Mouse (Mus musculus): Measurements from ENCODE around the gene Bhmt2. TPM values are rescaled to one million over a fixed set of nuclear protein-coding genes. Genes with fewer than 3 reads are reported as not detected.

The Bhmt2 gene
- polyA plus RNA-seq, 1 experiment from 2014 or later = 0.20 TPM

DNA sequence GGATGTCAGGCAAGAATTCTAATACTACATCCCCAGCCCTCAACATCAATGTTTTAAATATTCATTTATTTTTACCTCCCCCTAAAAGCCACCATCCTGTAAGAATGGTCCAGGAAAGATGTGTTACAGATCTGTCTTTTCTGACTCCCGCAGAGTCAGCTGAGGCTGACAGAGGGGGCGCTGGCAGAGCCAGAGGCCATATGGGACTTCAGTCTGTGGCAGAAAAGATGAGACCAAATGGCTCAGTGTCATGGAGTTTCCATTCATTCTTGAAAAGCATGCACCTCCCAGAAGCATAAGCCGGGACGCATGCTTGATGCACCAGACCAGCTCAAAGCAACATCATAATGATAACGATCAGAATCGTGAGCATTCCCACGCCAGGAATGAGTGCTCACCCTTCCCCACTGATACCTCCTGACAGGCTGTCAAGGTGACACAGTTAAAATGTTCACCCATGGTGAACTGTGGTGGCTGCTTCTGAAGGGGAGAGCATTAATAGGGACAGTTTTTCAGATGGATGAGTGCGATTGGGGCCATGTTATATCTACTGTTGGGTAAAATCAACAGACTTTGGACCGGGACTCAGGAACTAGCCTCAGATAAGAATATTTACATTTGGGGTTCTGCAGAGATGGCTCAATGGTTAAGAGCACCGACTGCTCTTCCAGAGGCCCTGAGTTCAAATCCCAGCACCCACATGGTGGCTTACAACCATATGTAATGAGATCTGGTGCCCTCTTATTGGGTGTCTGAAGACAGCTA, 43.0 kb downstream of the Bhmt2 start:
- Histone ChIP-seq H3K4me2 (ENCODE audit: low read depth, low read length) (no peak overlapping the region), H3K9ac (ENCODE audit: low read length) (no peak overlapping the region), H3K4me1 (ENCODE audit: control insufficient read depth, insufficient read depth, low read length) (no peaks in the 10 kb centered on the region), H3K9me3 (replicated peaks; ENCODE audit: control insufficient read depth, low read length) (no peaks in the 10 kb centered on the region), H3K4me3 (ENCODE audit: low read length) (no peak overlapping the region), H3K27ac (ENCODE audit: low read length) (no peak overlapping the region), H3K36me3 (ENCODE audit: control insufficient read depth, insufficient read depth) (no peaks in the 10 kb centered on the region), H3K27me3 (ENCODE audit: control insufficient read depth, insufficient read depth, low read length) (no peaks in the 10 kb centered on the region)
- no peak for ATAC-seq (replicated peaks; ENCODE audit: extremely low read depth, insufficient read depth, low FRiP score)
- 68% methylated on average over 10 of the region's 10 CpGs for WGBS

DNA sequence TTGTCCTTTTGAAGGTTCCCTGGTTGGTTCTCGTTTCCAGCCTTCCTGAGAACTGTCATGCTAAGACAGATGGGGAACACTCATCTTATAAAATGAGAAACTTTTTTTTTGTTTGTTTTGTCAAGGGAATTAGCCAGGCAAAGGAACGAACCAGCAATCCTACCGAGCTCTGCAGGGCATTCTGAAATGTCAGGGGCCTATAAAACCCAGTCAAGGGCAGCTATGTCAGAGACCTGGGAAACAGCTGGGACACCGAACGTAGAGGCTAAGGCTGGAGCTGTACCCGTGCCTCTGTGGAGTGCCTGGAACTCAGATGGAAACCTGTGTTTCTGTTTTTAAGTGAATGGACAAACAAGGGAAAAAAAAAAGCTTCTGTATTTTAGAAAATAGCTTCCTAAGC, 45.2 kb downstream of the Bhmt2 start:
- Histone ChIP-seq H3K4me2 (ENCODE audit: low read depth, low read length) (no peak overlapping the region), H3K27ac (ENCODE audit: low read length) (no peak overlapping the region), H3K27me3 (ENCODE audit: control insufficient read depth, insufficient read depth, low read length) (no peaks in the 10 kb centered on the region), H3K4me1 (ENCODE audit: control insufficient read depth, insufficient read depth, low read length) (no peaks in the 10 kb centered on the region), H3K9ac (ENCODE audit: low read length) (no peak overlapping the region), H3K36me3 (ENCODE audit: control insufficient read depth, insufficient read depth) (no peaks in the 10 kb centered on the region), H3K4me3 (ENCODE audit: low read length) (no peak overlapping the region), H3K9me3 (replicated peaks; ENCODE audit: control insufficient read depth, low read length) (no peaks in the 10 kb centered on the region)
- WGBS = 46% methylated on average over 6 of the region's 6 CpGs
- no peak for ATAC-seq (replicated peaks; ENCODE audit: extremely low read depth, insufficient read depth, low FRiP score)

DNA sequence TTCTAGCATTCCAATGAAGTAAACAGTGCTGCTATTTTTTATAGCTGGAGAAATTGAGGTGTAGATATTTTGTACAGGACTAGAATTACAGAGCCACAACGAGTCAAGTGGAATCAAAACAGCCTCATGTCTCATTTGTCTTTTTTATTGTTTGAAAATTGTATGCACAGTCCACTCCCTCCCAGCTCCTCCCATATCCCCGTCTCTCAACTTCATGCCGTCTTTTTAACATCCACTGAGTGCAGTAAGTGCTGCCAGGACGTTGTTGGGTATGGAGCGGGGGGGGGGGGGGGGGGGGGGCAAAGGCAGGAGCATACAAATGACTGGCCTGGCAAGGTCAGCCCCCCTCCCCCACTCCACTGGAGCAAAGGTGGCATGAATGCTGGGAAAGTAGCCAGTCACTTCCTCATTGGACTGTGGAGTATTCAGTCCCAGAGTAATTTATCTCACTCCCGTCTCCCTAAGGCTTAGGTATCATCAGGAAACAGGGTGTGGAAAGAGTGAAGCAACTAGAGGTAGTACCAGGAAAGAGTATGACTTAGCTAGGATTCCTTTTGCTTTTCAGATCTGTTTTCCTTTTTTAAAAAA, 59.6 kb downstream of the Bhmt2 start:
- no peak for ATAC-seq (replicated peaks; ENCODE audit: extremely low read depth, insufficient read depth, low FRiP score)
- peaks cover 3% of the 10 kb centered on the region; the same call in 1 of the 2 replicates for H3K9me3 ChIP-seq (replicated peaks; ENCODE audit: control insufficient read depth, low read length)
- H3K4me3 ChIP-seq (ENCODE audit: low read length) = no peak overlapping the region
- H3K4me1 ChIP-seq (ENCODE audit: control insufficient read depth, insufficient read depth, low read length) = peaks cover 3% of the 10 kb centered on the region
- no peaks in the 10 kb centered on the region for H3K27me3 ChIP-seq (ENCODE audit: control insufficient read depth, insufficient read depth, low read length)
- WGBS = 32% methylated on average over 6 of the region's 6 CpGs
- H3K27ac ChIP-seq (ENCODE audit: low read length) = no peak overlapping the region
- H3K9ac ChIP-seq (ENCODE audit: low read length) = no peak overlapping the region
- no peaks in the 10 kb centered on the region for H3K36me3 ChIP-seq (ENCODE audit: control insufficient read depth, insufficient read depth)
- no peak overlapping the region for H3K4me2 ChIP-seq (ENCODE audit: low read depth, low read length)

DNA sequence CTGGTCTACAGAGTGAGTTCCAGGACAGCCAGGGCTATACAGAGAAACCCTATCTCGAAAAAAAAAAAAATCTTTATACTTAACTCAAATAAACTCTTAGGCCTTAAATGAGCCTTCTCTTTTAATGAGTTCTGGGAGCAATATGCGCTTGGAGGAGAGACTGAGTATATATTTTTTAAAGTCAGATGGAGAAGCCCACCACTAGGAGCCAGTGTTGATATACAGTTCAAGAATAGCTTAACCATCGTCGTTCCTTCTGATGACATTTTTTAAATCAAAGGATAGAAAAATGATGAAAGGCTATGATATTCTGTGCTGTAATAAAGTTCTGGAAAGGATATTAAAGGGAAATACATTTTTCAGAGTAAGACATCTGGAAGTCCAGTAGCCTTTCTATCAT, 60.3 kb downstream of the Bhmt2 start:
- Histone ChIP-seq H3K36me3 (ENCODE audit: control insufficient read depth, insufficient read depth) (no peaks in the 10 kb centered on the region), H3K4me2 (ENCODE audit: low read depth, low read length) (no peak overlapping the region), H3K27me3 (ENCODE audit: control insufficient read depth, insufficient read depth, low read length) (no peaks in the 10 kb centered on the region), H3K9me3 (replicated peaks; ENCODE audit: control insufficient read depth, low read length) (peaks cover 3% of the 10 kb centered on the region; the same call in 1 of the 2 replicates), H3K27ac (ENCODE audit: low read length) (no peak overlapping the region), H3K4me3 (ENCODE audit: low read length) (no peak overlapping the region), H3K9ac (ENCODE audit: low read length) (no peak overlapping the region), H3K4me1 (ENCODE audit: control insufficient read depth, insufficient read depth, low read length) (peaks cover 3% of the 10 kb centered on the region)
- WGBS = 60% methylated on average over 4 of the region's 4 CpGs
- no peak for ATAC-seq (replicated peaks; ENCODE audit: extremely low read depth, insufficient read depth, low FRiP score)

DNA sequence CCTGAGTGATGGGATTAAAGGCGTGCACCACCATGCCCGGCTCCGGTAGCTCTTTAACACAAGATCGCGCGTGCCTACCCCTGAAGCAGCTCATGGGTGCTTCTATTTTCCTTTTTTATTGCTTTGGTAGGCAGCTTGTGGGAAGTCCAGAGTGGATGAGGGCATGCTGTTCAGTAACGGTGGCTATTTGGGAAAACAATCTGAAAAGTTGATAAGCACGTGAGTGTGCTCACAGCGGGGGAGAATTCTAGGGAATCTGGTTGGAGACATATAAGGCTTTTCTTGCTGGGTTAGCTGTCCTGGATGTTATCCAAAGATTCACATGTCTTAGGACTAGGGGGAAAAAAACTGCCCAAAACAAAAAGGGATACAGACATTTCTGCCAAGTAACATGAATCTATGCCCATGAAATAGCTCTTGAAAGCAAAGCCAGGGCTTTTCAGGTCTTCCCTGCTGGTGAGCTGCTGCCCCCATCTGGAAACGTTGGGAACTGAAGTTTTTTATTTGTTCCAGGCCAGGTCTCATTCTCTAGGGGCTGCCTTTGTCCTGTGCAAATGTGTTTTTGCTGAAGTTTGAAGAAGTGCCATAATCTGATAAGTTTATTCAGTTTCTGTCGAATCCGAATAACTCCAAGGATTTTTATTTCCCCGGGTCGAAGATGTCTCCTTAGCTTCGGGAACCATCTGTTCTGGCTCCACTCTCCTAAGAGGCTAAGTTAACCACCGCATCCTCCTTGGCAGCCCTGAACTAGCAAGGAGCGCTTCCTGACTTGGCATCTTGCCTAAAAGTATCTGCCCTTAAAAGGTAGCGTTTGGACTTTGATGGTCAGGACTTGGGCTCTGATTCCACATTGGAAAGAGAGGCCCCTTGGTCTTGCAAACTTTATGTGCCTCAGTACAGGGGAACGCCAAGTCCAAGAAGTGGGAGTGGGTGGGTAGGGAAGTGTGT, 61.2 kb downstream of the Bhmt2 start:
- Histone ChIP-seq H3K9me3 (replicated peaks; ENCODE audit: control insufficient read depth, low read length) (peaks cover 3% of the 10 kb centered on the region; the same call in 1 of the 2 replicates), H3K4me3 (ENCODE audit: low read length) (peak overlapping the region; percentile 1; the same call in 1 of the 2 replicates), H3K36me3 (ENCODE audit: control insufficient read depth, insufficient read depth) (no peaks in the 10 kb centered on the region), H3K9ac (ENCODE audit: low read length) (no peak overlapping the region), H3K4me1 (ENCODE audit: control insufficient read depth, insufficient read depth, low read length) (peaks cover 3% of the 10 kb centered on the region), H3K27me3 (ENCODE audit: control insufficient read depth, insufficient read depth, low read length) (no peaks in the 10 kb centered on the region), H3K4me2 (ENCODE audit: low read depth, low read length) (peak overlapping the region; percentile 40), H3K27ac (ENCODE audit: low read length) (no peak overlapping the region)
- ATAC-seq (replicated peaks; ENCODE audit: extremely low read depth, insufficient read depth, low FRiP score) = peak; percentile 69
- 45% methylated on average over 19 of the region's 19 CpGs for WGBS

DNA sequence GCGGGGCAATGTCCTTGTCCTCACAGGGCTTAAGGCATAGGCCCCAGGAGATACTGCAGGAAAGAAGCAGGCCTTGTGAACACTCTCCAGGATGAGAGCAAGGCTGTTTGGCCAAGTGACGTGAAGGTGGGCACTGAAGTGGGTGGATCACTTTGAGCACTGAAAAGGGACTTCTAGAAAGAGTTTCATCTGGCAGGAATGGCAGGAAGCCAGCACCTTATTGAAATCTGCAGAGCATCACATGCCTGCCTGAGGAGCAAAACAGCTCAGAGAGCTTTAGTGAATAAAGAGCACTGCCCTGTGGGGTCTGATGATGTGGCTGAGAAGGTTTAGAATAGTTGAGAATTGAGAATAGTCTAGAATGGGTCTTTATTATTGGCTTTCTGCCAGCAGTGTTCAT, 65.6 kb downstream of the Bhmt2 start:
- Histone ChIP-seq H3K27me3 (ENCODE audit: control insufficient read depth, insufficient read depth, low read length) (no peaks in the 10 kb centered on the region), H3K27ac (ENCODE audit: low read length) (no peak overlapping the region), H3K4me2 (ENCODE audit: low read depth, low read length) (no peak overlapping the region), H3K9me3 (replicated peaks; ENCODE audit: control insufficient read depth, low read length) (no peaks in the 10 kb centered on the region), H3K36me3 (ENCODE audit: control insufficient read depth, insufficient read depth) (no peaks in the 10 kb centered on the region), H3K4me3 (ENCODE audit: low read length) (no peak overlapping the region), H3K9ac (ENCODE audit: low read length) (no peak overlapping the region), H3K4me1 (ENCODE audit: control insufficient read depth, insufficient read depth, low read length) (peaks cover 6% of the 10 kb centered on the region)
- 68% methylated on average over 2 of the region's 2 CpGs for WGBS
- no peak for ATAC-seq (replicated peaks; ENCODE audit: extremely low read depth, insufficient read depth, low FRiP score)

DNA sequence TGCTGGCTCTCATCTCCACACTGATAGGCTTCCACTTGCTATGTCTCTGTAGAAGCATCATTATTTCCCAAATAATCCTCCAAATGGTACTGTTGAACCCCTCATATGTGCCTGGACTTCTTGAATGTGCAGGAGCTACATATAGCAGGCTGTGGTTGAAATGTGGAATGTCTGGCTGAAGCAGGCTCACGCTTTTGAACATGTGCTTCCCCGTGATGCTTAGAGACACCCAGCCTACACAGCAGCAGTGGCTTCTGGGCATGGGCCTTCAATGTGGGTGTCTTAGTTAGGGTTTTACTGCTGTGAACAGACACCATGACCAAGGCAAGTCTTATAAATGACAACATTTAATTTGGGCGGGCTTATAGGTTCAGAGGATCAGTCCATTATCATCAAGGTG, 66.4 kb downstream of the Bhmt2 start:
- no peak overlapping the region for H3K4me2 ChIP-seq (ENCODE audit: low read depth, low read length)
- peaks cover 5% of the 10 kb centered on the region for H3K4me1 ChIP-seq (ENCODE audit: control insufficient read depth, insufficient read depth, low read length)
- H3K9me3 ChIP-seq (replicated peaks; ENCODE audit: control insufficient read depth, low read length) = no peaks in the 10 kb centered on the region
- H3K9ac ChIP-seq (ENCODE audit: low read length) = no peak overlapping the region
- H3K36me3 ChIP-seq (ENCODE audit: control insufficient read depth, insufficient read depth) = no peaks in the 10 kb centered on the region
- no peaks in the 10 kb centered on the region for H3K27me3 ChIP-seq (ENCODE audit: control insufficient read depth, insufficient read depth, low read length)
- WGBS = 90% methylated on average over 3 of the region's 3 CpGs
- no peak for ATAC-seq (replicated peaks; ENCODE audit: extremely low read depth, insufficient read depth, low FRiP score)
- no peak overlapping the region for H3K4me3 ChIP-seq (ENCODE audit: low read length)
- no peak overlapping the region for H3K27ac ChIP-seq (ENCODE audit: low read length)

DNA sequence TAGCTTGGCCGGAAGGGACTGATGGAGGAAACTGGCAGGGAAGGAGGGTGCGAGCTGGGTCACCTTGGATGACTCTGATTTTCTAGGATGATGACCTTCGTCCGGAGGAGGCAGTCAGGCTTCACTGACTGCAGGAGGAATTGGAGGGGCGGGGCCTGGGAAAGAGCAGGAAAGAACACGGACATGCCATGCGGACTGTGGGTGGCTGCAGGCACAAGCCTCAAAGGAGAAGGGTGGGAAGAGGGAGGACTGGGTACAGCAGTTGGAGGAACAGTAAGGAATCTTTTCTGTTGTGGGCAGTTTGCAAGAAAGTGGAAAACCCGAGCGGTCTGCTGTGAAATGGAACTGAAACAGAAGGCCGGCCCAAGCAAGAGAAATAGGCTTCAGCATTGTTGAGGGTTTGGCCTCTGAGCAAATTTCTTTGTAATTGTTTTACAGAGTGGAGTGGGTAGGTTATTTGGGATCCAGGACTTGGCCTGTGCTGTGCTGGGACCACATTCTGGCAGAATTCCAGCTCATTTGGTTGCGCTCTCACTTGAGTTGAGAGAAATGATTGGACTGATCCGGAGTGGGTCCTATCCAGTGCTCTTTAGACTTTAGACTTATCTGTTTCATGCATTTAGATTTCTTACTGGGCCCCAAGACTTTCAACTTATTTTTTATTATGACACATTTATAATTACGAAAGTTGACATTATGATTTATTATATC, 67.1 kb downstream of the Bhmt2 start:
- Histone ChIP-seq H3K9ac (ENCODE audit: low read length) (no peak overlapping the region), H3K9me3 (replicated peaks; ENCODE audit: control insufficient read depth, low read length) (no peaks in the 10 kb centered on the region), H3K27ac (ENCODE audit: low read length) (no peak overlapping the region), H3K36me3 (ENCODE audit: control insufficient read depth, insufficient read depth) (no peaks in the 10 kb centered on the region), H3K4me2 (ENCODE audit: low read depth, low read length) (no peak overlapping the region), H3K4me1 (ENCODE audit: control insufficient read depth, insufficient read depth, low read length) (peaks cover 3% of the 10 kb centered on the region; the same call in 1 of the 2 replicates), H3K4me3 (ENCODE audit: low read length) (no peak overlapping the region), H3K27me3 (ENCODE audit: control insufficient read depth, insufficient read depth, low read length) (no peaks in the 10 kb centered on the region)
- 70% methylated on average over 13 of the region's 13 CpGs for WGBS
- no peak for ATAC-seq (replicated peaks; ENCODE audit: extremely low read depth, insufficient read depth, low FRiP score)
